Mouse (Mus musculus) forelimb bud, embryonic 11.5 days (tissue): Measurements from ENCODE around the gene Rad54l.

Source experiments
- DNase-seq: peaks from one replicate; pipeline ENCODE4 v3.0.0-alpha.2; 2012; ENCODE audit warnings: low read depth, low spot score

The Rad54l gene

DNA sequence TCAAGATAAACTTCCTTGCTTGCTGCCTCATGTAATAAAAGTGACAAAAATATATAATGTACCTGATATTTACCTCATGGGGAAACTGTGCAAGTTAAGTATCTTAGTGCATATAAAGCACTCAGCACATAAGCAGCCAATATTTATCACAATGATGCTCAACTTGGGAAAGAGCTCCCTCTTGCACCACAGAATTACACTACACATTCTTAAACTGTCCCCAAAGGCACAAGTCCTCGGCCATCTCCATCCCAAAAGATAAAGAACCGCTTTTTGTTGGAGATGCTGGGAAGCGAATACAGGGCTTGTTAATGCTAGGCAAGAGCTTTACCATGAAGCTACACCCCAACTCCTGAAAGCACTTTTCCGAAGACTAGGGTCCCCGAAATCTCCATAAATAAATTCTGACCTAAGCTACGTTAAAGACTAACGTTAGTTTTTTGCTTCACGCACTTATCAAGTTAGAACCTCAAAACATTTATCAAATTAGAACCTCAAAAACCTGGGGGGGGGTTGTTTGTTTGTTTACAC is 49.3 kb downstream of the Rad54l start:
- peak; percentile 18 for DNase-seq

DNA sequence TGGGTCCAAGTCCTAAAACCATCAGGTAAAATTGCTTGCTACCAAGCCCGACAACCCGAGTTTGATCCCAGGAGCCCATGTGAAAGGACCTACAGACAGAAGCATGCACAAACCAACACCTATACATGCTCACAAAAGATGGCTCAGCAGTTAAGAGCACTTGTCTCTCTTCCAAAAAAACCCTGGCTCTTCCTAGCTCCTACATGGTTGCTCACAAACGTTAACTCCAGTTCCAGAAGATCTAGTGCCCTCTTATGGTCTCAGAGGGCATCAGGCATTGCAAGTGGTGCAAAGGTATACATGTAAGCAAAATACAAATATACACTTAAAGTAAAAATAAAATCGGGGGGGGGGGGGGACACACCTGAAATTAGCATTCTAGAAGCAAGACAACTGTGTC is 50.3 kb downstream of the Rad54l start:
- DNase-seq, result no peak

DNA sequence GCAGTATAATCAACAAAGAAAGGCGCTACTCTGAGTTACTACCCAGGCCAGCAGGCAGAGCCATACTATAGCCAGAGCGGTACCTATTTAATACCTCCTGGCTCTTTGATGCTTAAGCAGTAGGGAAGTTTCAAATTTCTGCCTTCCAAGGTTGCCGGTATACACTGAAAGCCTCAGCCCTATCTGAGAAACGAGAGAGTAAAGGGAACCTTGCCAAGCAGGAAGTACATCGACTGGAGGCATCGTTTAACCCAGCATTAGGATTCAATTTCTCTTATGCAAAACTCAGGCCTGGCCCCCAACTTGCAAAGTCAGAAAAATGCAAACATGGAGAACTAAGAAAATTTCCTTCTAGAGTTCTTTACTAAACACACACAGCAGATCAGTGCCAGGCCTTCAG is 53.4 kb downstream of the Rad54l start:
- DNase-seq, result no peak

DNA sequence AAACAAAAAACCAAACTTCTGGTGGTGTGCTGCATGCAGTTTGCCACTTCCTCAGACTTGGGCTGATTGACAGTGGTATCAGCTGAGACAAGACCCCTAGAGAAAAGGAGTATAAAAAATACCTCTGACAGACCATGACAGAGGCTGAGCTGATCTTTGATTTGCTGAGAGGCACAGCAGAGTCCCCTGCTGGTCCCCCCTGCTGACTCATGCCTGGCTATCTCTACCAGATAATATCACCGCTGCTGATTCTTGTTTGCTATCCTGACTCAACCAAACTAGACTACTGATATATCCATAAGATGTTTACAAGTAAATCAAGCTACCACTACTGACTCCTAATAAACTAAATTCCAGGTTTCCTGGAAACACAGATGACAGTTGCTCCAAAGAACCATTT is 59.6 kb downstream of the Rad54l start:
- DNase-seq, result no peak

DNA sequence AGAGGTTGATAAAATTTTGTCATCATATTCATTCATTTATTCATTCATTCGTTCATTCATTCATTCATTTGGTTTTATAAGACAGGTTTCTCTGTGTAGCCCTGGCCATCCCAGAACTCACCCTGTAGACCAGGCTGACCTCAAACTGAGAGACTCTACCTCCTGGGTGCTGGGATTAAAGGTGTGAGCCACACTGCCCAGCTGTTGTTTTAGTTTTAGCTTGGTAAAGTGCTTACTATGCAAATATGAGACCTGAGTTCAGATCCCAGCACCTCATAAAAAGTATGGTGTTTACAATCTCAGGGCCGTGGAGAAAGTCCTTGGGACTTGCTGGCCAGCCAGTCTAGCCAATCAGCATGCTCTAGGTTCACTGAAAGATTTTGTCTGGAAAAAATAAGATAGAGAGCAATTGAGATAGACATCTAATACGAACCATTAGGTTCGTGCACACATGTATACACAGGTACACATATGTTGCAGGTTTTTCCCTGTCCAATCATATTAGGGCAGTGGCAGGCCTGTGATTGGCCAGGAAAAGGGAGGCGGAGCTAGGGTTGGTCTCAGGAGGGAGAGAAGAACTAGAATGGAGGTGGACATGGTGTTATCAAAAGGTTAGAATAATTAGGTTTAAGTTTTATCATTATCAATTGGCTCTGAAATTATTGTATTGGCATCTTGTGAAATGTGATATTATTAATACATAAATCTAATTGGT is 64.3 kb downstream of the Rad54l start:
- no peak for DNase-seq

DNA sequence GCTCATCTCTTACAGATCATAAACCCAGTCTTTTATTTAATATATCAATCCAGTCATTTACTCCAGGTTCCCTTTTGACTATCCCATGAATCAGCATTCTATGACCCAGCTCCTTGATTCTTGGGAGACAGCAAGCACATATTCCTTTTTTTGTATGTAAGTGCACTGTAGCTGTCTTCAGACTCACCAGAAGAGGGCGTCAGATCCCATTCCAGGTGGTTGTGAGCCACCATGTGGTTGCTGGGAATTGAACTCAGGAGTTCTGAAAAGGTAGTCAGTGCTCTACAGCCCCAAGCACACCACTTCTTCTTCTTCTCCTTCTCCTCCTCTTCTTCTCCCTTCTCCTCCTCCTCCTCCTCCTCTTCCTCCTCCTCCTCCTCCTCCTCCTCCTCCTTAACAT is 65.9 kb downstream of the Rad54l start:
- DNase-seq, result no peak

DNA sequence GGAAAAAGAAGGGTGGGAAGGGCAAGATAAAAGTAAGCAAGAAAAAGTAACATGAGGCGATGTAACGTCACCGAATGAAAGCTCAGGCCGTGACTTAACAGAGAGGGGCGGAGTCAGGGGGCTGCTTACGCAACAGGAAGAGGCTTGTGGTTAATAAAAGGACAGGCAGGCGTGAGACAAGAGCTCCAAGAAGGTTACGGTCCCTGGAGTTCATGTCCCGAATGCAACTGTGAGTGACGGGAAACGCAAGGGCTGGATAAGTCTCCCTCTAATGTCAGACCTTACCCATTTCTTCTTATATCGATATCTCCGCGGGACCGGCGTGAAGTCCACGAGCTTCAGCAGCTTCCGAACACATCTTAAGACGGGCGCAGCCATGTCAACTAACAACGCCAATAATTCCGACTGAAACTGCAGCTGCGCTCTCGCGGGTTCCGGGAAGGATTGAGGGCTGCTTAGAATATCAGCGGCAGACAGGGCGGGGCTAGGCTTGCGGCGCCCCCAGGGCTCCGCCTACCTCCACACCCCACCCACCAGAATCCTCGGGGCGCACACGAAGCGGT is 70.0 kb downstream of the Rad54l start, which contains the start of gene Nsun4:
TSS of gene Nsun4 (minus strand) at position 478 of the 563 bp plus-strand sequence.
- peak; percentile 89 for DNase-seq

DNA sequence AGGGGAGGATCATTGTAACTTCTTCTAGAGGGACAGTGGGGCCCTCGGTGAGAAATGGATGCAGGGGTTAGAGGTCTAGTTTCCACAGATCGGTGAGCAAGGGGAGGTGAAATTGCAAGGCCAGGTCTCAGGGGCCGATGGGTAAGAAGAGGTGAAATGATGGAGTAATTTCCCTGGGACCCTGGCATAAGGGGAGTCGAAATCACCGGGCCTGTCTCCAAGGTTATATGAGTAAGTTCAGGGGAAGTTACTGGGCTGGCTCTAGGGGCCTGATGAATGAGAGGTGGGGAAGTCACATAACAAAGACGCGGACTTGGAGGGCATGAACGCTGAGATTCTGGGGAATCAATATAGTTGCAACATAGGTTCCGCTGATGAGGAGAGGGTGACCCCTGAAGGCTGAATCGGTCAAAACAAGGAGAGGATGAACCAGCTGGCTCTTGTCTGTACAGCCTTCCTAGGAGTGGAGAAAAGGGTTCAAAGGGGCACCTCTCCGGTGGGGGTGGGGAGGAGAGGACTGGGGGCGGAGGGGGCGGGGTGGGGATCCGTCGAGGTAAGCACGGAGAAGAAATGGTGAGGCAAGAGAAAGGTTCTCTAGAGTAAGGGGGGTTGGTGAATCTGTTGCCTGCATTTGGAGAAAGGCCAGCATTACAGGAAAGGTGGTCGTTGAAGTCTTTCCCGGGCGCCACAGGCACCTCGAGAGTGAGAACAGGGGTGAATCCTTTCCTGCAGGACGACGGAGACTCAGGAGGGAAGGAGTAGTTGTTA is 70.8 kb downstream of the Rad54l start:
- DNase-seq, result peak; percentile 13

DNA sequence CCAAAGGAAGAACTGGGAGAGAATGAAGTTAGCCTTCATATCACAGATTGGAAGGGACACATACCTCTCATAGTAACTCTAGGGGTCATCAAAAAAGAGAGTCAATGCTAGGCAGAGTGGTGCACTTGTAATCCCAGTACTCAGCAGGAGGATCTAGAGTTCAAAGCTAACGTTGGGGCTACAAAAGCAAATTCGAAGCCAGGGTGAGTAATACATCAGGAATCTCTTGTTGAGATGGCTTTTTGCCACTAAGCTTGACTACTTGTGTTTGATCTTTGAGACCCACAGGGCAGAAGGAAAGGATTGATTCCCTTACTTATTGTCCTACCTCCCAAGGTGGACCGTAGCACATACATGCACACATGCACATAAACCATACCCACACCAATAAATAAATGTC is 74.3 kb downstream of the Rad54l start:
- DNase-seq, result no peak

DNA sequence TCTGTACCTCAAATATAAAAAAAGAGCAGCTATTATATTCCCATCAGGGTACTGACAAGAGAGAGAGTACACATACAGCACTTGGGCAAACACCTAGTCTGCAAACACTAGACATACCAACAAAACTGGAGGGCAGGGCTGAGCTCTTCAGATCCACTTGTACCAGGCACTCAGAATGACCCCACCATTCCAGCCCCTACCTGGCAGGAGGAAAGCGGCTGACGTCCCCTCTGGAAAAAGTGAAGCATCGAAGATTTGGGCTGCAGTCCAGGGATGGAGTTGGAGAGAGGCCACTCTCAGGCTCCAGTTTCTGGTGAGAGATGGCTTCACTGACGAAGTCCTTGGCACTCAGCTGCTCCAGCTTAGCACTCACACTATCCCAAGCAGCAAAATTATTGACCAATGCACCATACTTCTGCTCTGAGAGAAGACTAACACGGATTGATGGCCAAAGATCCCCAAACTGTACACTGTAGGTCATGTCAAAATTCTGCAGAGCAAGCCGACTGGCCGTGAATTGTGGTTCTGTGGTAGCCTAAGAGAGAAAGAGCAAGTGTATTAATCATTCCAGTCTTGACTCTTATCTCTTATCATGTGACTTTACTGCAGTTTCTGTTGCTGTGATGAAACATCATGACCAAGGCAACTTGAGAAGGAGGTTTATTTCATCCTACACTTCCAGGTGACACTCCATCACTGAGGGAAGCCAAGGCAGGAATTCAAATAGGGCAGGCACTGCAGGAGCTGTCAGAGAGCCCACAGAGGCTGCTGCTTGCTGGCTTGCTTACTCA is 75.2 kb downstream of the Rad54l start:
- no peak for DNase-seq

DNA sequence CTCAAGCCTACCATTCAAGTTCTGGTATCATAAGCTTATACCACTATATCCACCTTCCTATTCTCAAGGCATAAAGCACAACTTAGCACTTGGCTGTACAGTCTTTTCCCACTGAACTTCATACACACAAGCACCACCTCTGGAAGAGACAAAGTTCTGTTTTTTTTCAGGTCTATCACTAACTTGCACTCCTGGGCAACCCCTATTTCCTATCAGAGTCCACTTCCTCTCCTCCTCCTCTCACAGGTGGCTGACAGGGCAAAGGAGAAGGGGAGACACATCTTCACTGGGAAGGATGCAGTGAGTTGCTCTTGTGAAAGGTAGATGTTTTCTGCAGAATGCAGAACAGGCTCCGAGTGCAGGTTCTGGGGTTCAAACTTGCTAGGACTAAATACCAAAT is 75.8 kb downstream of the Rad54l start:
- DNase-seq, result no peak

DNA sequence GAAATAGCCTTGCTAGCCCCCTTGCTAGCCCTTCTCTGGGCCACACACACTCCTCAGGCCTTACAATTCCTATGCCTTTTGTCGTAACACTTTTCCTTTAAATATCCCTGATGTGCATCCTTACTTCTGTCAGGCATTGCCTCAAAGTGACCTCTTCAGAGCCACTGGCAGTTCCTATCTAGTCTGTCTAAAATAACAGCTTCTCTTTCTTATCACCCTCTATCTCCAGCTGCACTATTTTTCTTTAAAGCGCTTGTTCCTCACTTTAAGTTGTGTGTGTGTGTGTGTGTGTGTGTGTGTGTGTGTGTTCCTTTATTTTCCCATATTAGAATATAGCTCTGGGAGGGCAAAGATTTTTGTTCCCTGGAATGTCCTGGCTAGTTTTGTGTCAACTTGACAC is 76.9 kb downstream of the Rad54l start:
- no peak for DNase-seq
